Mouse (Mus musculus): ENCODE results near the gene Pde4b. TPM values are rescaled to one million over a fixed set of nuclear protein-coding genes. Genes with fewer than 3 reads are reported as not detected.

Pde4b gene
- polyA plus RNA-seq, 1 experiment from 2014 or later = 35.4 TPM

DNA sequence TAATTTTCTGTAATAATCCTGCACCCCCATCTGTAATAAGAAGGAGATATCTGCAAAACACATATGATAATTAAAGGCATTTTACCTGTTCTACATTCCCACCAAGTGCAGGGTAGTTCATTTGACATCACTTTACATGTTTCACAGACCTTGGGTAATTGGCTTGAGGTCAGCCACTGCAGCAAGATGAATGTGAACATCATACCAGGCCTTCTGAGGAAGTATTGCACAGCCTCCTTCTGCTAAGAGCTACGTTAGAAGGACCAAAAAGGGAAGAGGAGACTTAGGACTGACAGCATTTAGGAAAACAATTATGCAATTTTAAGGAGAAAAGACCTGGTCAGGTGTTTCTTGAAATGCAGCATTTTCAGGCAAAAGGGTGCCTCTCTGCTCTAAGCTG, 479.1 kb downstream of the Pde4b start:
- no peak overlapping the region for H3K27ac ChIP-seq (ENCODE audit: low read length)
- ATAC-seq (ENCODE audit: low read depth) = no peak
- no peak overlapping the region for H3K4me3 ChIP-seq (ENCODE audit: low read length)
- 52% methylated on average over 1 of the region's 1 CpGs for WGBS
- no peak overlapping the region for H3K9ac ChIP-seq (ENCODE audit: low read length)
- H3K4me2 ChIP-seq (ENCODE audit: low read depth, low read length) = no peak overlapping the region
- no peaks in the 10 kb centered on the region for H3K36me3 ChIP-seq (ENCODE audit: control insufficient read depth, insufficient read depth, low read length)
- no peaks in the 10 kb centered on the region for H3K9me3 ChIP-seq (ENCODE audit: control insufficient read depth, low read length)
- peaks cover 34% of the 10 kb centered on the region for H3K4me1 ChIP-seq (replicated peaks; ENCODE audit: control insufficient read depth, insufficient read depth, low read length)
- H3K27me3 ChIP-seq (ENCODE audit: control insufficient read depth, insufficient read depth, low read depth, low read length) = no peaks in the 10 kb centered on the region

GRCm38 (mm10) chr4:102567111-102567510, 479.8 kb downstream of the Pde4b start:
- 53% methylated on average over 2 of the region's 2 CpGs for WGBS
- Histone ChIP-seq H3K36me3 (ENCODE audit: control insufficient read depth, insufficient read depth, low read length) (no peaks in the 10 kb centered on the region), H3K9me3 (ENCODE audit: control insufficient read depth, low read length) (no peaks in the 10 kb centered on the region), H3K4me2 (ENCODE audit: low read depth, low read length) (no peak overlapping the region), H3K27me3 (ENCODE audit: control insufficient read depth, insufficient read depth, low read depth, low read length) (no peaks in the 10 kb centered on the region), H3K4me1 (replicated peaks; ENCODE audit: control insufficient read depth, insufficient read depth, low read length) (peaks cover 37% of the 10 kb centered on the region), H3K27ac (ENCODE audit: low read length) (no peak overlapping the region), H3K4me3 (ENCODE audit: low read length) (no peak overlapping the region), H3K9ac (ENCODE audit: low read length) (no peak overlapping the region)
- no peak for ATAC-seq (ENCODE audit: low read depth)

- Histone ChIP-seq H3K4me1 (replicated peaks; ENCODE audit: control insufficient read depth, insufficient read depth, low read length) (peaks cover 37% of the 10 kb centered on the region), H3K9ac (ENCODE audit: low read length) (no peak overlapping the region), H3K9me3 (ENCODE audit: control insufficient read depth, low read length) (no peaks in the 10 kb centered on the region), H3K27me3 (ENCODE audit: control insufficient read depth, insufficient read depth, low read depth, low read length) (no peaks in the 10 kb centered on the region), H3K4me3 (ENCODE audit: low read length) (no peak overlapping the region), H3K27ac (ENCODE audit: low read length) (peak overlapping the region; percentile 31), H3K4me2 (ENCODE audit: low read depth, low read length) (no peak overlapping the region), H3K36me3 (ENCODE audit: control insufficient read depth, insufficient read depth, low read length) (no peaks in the 10 kb centered on the region)
- no peak for ATAC-seq (ENCODE audit: low read depth)
- 23% methylated on average over 4 of the region's 4 CpGs for WGBS
Observed at GRCm38 (mm10) chr4:102567676-102568254, 480.4 kb downstream of the Pde4b start.

DNA sequence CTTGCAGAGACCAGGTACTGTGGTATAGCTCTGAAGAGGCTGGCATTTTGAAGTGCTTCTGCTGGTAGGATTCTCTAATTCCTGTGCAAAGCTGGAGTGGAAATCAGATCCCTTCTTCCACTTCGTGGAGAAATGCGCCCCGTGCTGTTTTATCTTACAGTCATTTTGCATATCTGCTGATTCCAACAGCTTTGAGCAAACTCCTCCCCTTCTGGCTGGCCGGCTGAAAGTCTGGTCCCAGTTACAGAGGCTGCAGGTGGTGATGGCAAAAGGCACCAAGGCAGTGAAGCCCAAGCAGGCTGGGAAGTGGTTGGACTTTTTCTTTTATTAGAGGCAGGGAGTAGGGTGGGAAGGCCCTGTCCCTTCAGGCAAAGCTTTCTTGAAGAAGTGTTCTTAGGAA, 481.2 kb downstream of the Pde4b start:
- Histone ChIP-seq H3K36me3 (ENCODE audit: control insufficient read depth, insufficient read depth, low read length) (no peaks in the 10 kb centered on the region), H3K9ac (ENCODE audit: low read length) (peak overlapping the region; percentile 35; the same call in 1 of the 2 replicates), H3K4me1 (replicated peaks; ENCODE audit: control insufficient read depth, insufficient read depth, low read length) (peaks cover 40% of the 10 kb centered on the region), H3K27me3 (ENCODE audit: control insufficient read depth, insufficient read depth, low read depth, low read length) (no peaks in the 10 kb centered on the region), H3K27ac (ENCODE audit: low read length) (peak overlapping the region; percentile 70), H3K9me3 (ENCODE audit: control insufficient read depth, low read length) (no peaks in the 10 kb centered on the region), H3K4me3 (ENCODE audit: low read length) (peak overlapping the region; percentile 9; the same call in 1 of the 2 replicates), H3K4me2 (ENCODE audit: low read depth, low read length) (peak overlapping the region; percentile 38)
- peak; percentile 31 for ATAC-seq (ENCODE audit: low read depth)
- WGBS = 0% methylated on average over 4 of the region's 4 CpGs

DNA sequence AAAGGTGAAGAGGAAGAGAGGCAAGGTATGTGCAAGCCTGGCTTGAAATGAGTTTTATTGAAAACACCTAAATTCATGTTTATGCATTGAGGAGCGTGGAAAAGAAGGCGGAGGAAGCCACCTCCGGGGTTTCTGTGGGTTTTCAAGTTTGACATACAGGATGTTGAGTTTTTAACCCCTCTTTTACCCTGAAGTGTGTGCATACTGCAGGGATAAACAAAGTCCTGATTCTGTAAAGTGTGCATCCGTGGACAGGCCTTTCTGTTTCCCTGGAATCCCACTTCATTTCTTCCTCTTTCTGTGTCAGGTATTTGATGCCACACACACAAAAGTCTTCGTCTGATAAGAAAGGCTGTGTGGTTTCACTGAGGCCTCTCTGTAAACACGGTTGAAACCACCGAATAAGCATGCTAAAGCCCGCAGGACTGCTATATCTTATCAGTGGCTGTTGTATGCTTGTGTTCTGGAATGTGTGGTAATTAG, 481.8 kb downstream of the Pde4b start:
- WGBS = 6% methylated on average over 8 of the region's 8 CpGs
- H3K9ac ChIP-seq (ENCODE audit: low read length) = peak overlapping the region; percentile 21
- ATAC-seq (ENCODE audit: low read depth) = no peak
- peak overlapping the region; percentile 38 for H3K4me2 ChIP-seq (ENCODE audit: low read depth, low read length)
- no peaks in the 10 kb centered on the region for H3K27me3 ChIP-seq (ENCODE audit: control insufficient read depth, insufficient read depth, low read depth, low read length)
- H3K27ac ChIP-seq (ENCODE audit: low read length) = peak overlapping the region; percentile 70
- no peaks in the 10 kb centered on the region for H3K9me3 ChIP-seq (ENCODE audit: control insufficient read depth, low read length)
- peaks cover 43% of the 10 kb centered on the region for H3K4me1 ChIP-seq (replicated peaks; ENCODE audit: control insufficient read depth, insufficient read depth, low read length)
- H3K4me3 ChIP-seq (ENCODE audit: low read length) = peak overlapping the region; percentile 9; the same call in 1 of the 2 replicates
- H3K36me3 ChIP-seq (ENCODE audit: control insufficient read depth, insufficient read depth, low read length) = no peaks in the 10 kb centered on the region

- peak; percentile 74 for ATAC-seq (ENCODE audit: low read depth)
- Histone ChIP-seq H3K9ac (ENCODE audit: low read length) (peak overlapping the region; percentile 85), H3K4me2 (ENCODE audit: low read depth, low read length) (peak overlapping the region; percentile 87), H3K36me3 (ENCODE audit: control insufficient read depth, insufficient read depth, low read length) (no peaks in the 10 kb centered on the region), H3K4me1 (replicated peaks; ENCODE audit: control insufficient read depth, insufficient read depth, low read length) (peaks cover 46% of the 10 kb centered on the region), H3K27me3 (ENCODE audit: control insufficient read depth, insufficient read depth, low read depth, low read length) (no peaks in the 10 kb centered on the region), H3K4me3 (ENCODE audit: low read length) (peak overlapping the region; percentile 71), H3K9me3 (ENCODE audit: control insufficient read depth, low read length) (no peaks in the 10 kb centered on the region), H3K27ac (ENCODE audit: low read length) (peak overlapping the region; percentile 98)
- WGBS = under 1% methylated on average over 20 of the region's 20 CpGs
Observed at GRCm38 (mm10) chr4:102569950-102570765, 482.8 kb downstream of the Pde4b start.

DNA sequence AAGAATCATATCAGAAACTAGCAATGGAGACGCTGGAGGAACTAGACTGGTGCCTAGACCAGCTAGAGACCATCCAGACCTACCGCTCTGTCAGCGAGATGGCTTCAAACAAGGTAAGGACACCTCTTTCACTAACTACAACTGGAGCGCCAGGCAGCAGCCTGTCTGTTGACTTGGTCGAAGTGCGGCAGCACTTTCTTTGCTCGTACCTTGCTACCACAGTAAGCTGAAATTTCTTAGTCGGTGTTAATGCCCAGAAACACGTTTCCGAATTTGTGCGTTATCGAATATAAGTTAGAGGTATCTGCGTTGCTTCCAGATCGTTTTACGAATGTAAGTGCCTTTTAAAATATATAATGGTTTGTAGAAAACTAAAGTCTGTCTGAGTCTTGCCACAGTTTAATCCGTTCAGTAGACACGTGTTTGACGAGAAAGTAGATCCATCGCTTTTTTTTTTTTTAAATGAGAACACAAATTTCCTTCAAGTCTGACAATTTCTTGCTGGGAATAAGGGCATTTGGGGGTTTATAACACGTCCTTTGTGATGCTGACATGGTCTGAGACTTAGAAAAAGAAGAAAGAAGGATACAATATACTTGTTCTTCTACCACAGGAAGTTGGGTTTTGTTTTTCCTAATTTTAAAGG, 483.5 kb downstream of the Pde4b start:
- Histone ChIP-seq H3K36me3 (ENCODE audit: control insufficient read depth, insufficient read depth, low read length) (no peaks in the 10 kb centered on the region), H3K4me1 (replicated peaks; ENCODE audit: control insufficient read depth, insufficient read depth, low read length) (peaks cover 43% of the 10 kb centered on the region), H3K4me3 (ENCODE audit: low read length) (peak overlapping the region; percentile 71), H3K9ac (ENCODE audit: low read length) (peak overlapping the region; percentile 85), H3K9me3 (ENCODE audit: control insufficient read depth, low read length) (no peaks in the 10 kb centered on the region), H3K27ac (ENCODE audit: low read length) (peak overlapping the region; percentile 98), H3K4me2 (ENCODE audit: low read depth, low read length) (peak overlapping the region; percentile 87), H3K27me3 (ENCODE audit: control insufficient read depth, insufficient read depth, low read depth, low read length) (no peaks in the 10 kb centered on the region)
- WGBS = 3% methylated on average over 20 of the region's 20 CpGs
- peak; percentile 18 for ATAC-seq (ENCODE audit: low read depth)

DNA sequence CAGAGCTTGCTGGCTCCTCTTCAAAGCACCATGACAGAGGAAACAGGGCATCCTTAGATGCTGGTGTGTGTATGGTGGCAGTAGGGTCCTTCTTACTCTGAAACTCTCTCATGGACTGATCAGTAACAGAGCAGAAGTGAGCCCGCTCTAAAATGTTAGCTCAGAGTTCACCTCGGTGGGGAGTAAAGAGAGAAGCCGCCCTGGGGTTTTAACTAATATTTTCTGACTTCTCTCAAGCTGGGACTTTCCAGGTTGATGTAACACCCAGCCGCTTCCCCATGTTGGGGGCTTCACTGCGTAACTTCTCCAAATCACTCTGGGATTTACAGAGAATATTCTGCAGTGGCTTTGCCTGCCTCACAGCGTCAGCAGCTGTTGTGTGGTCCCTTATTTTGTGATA, 484.7 kb downstream of the Pde4b start:
- peaks cover 38% of the 10 kb centered on the region for H3K4me1 ChIP-seq (replicated peaks; ENCODE audit: control insufficient read depth, insufficient read depth, low read length)

DNA sequence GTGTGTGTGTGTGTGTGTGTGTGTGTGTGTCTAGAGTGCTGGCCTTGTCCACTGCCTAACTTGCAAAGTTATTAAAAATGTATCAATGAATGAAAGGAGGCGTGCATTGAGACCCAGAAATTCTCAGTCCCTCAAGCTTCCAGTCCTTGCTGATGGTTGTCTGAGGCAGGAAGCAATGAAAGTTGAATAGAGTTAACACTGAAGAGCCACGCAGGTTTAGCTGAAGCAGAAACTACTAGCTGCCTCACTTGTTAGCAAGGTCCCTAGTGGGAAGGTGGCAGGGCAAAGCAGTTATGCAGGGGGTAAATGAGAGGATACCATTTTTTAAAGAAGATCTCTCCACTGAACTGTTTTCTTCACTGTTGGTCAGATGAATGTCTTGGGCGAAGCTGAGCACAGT, 485.2 kb downstream of the Pde4b start:
- Histone ChIP-seq H3K4me1 (replicated peaks; ENCODE audit: control insufficient read depth, insufficient read depth, low read length) (peaks cover 35% of the 10 kb centered on the region), H3K4me3 (ENCODE audit: low read length) (peak overlapping the region; percentile 44), H3K9me3 (ENCODE audit: control insufficient read depth, low read length) (no peaks in the 10 kb centered on the region), H3K27me3 (ENCODE audit: control insufficient read depth, insufficient read depth, low read depth, low read length) (no peaks in the 10 kb centered on the region), H3K4me2 (ENCODE audit: low read depth, low read length) (peak overlapping the region; percentile 46), H3K27ac (ENCODE audit: low read length) (peak overlapping the region; percentile 16; the same call in 1 of the 2 replicates), H3K9ac (ENCODE audit: low read length) (peak overlapping the region; percentile 57), H3K36me3 (ENCODE audit: control insufficient read depth, insufficient read depth, low read length) (no peaks in the 10 kb centered on the region)
- WGBS = 63% methylated on average over 3 of the region's 3 CpGs
- no peak for ATAC-seq (ENCODE audit: low read depth)

More for the DNA sequence above, 484.7 kb downstream of the Pde4b start:
- Histone ChIP-seq H3K9ac (ENCODE audit: low read length) (peak overlapping the region; percentile 63), H3K36me3 (ENCODE audit: control insufficient read depth, insufficient read depth, low read length) (no peaks in the 10 kb centered on the region), H3K27ac (ENCODE audit: low read length) (peak overlapping the region; percentile 47), H3K4me2 (ENCODE audit: low read depth, low read length) (peak overlapping the region; percentile 46), H3K4me3 (ENCODE audit: low read length) (peak overlapping the region; percentile 44), H3K9me3 (ENCODE audit: control insufficient read depth, low read length) (no peaks in the 10 kb centered on the region), H3K27me3 (ENCODE audit: control insufficient read depth, insufficient read depth, low read depth, low read length) (no peaks in the 10 kb centered on the region)
- 54% methylated on average over 6 of the region's 6 CpGs for WGBS
- no peak for ATAC-seq (ENCODE audit: low read depth)

All from lung, embryonic 16.5 days (tissue).